Mouse (Mus musculus) MEL (cell line): Measurements from ENCODE around the gene Scn11a. TPM values are rescaled to one million over a fixed set of nuclear protein-coding genes. Genes with fewer than 3 reads are reported as not detected.

Source experiments
- DNase-seq: peaks from one replicate; pipeline ENCODE4 v3.0.0; 2011; ENCODE audit warnings: low read depth, low spot score
- H3K27ac ChIP-seq: 2 replicates; pipeline ENCODE4 v1.5.1; 2012; ENCODE audit warnings: low read depth, mild to moderate bottlenecking, control low read depth, low read length, moderate library complexity; ENCODE audit not compliant: control insufficient read depth
- H3K27me3 ChIP-seq, 2 experiments: fragments of 150-350 bp in 1 of 2; sonication (generic) in 1 of 2; 2 replicates each; pipeline ENCODE4 v1.6.1; 2012; ENCODE audit warnings: low read length in 2 of 2, mild to moderate bottlenecking in 2 of 2, improper control_type of control experiment in 1 of 2, moderate library complexity in 1 of 2; ENCODE audit not compliant: insufficient read depth in 2 of 2, control insufficient read depth in 1 of 2
- H3K36me3 ChIP-seq, 2 experiments: 2 replicates each; pipeline ENCODE4 v1.6.1; 2012 to 2014; ENCODE audit warnings: low read length in 2 of 2, improper control_type of control experiment in 1 of 2, inconsistent platforms in 1 of 2, mild to moderate bottlenecking in 1 of 2; ENCODE audit not compliant: insufficient read depth in 2 of 2, control insufficient read depth in 1 of 2
- H3K4me1 ChIP-seq, 2 experiments: fragments of 150-350 bp in 1 of 2; sonication (generic) in 1 of 2; 2 replicates each; pipeline ENCODE4 v1.6.1; 2012; ENCODE audit warnings: low read length in 2 of 2, improper control_type of control experiment in 1 of 2, mild to moderate bottlenecking in 1 of 2; ENCODE audit not compliant: insufficient read depth in 2 of 2, control insufficient read depth in 1 of 2
- H3K4me3 ChIP-seq, 2 experiments: fragments of 150-350 bp in 1 of 2; sonication (generic) in 1 of 2; 2 replicates each; pipeline ENCODE4 v1.5.1; 2012; ENCODE audit warnings: low read depth in 2 of 2, low read length in 2 of 2, mild to moderate bottlenecking in 2 of 2, moderate library complexity in 2 of 2, control low read depth in 1 of 2, improper control_type of control experiment in 1 of 2; ENCODE audit not compliant: control insufficient read depth in 1 of 2, insufficient read depth in 1 of 2
- H3K79me2 ChIP-seq: 2 replicates; pipeline ENCODE4 v1.6.1; 2012; ENCODE audit warnings: mild to moderate bottlenecking, low read length, moderate library complexity; ENCODE audit not compliant: control insufficient read depth, poor library complexity, insufficient read depth
- H3K9ac ChIP-seq: 2 replicates; pipeline ENCODE4 v1.6.1; 2012; ENCODE audit warnings: low read depth, mild to moderate bottlenecking, control low read depth, low read length, moderate library complexity; ENCODE audit not compliant: control insufficient read depth, poor library complexity, severe bottlenecking
- H3K9me3 ChIP-seq: fragments of 150-350 bp; sonication (generic); replicated peaks from 2 replicates; pipeline ENCODE4 v1.6.1; 2012; ENCODE audit warnings: mild to moderate bottlenecking, low read length, improper control_type of control experiment, moderate library complexity; ENCODE audit not compliant: insufficient read depth
- BHLHE40 ChIP-seq: IDR thresholded peaks from 2 replicates; pipeline ENCODE4 v1.6.1; 2012; ENCODE audit warnings: low read depth, mild to moderate bottlenecking, inconsistent platforms, low read length, improper control_type of control experiment, borderline replicate concordance
- CHD1 ChIP-seq: IDR thresholded peaks from 2 replicates; pipeline ENCODE4 v1.6.1; 2012; ENCODE audit warnings: low read depth, mild to moderate bottlenecking, inconsistent platforms, low read length, improper control_type of control experiment
- CTCF ChIP-seq, 3 experiments: IDR thresholded peaks in 2 of 3; conservative IDR thresholded peaks in 1 of 3; 2 replicates each; pipeline ENCODE4 v1.5.1; 2011 to 2012; ENCODE audit warnings: low read length in 3 of 3, low read depth in 2 of 3, mild to moderate bottlenecking in 2 of 3, improper control_type of control experiment in 1 of 3, inconsistent platforms in 1 of 3, mixed read lengths in 1 of 3, moderate library complexity in 1 of 3; ENCODE audit not compliant: control insufficient read depth in 1 of 3, insufficient read depth in 1 of 3, poor library complexity in 1 of 3, severe bottlenecking in 1 of 3
- EP300 ChIP-seq, 2 experiments: IDR thresholded peaks; 2 replicates each; pipeline ENCODE4 v1.6.1; 2011; ENCODE audit warnings: improper control_type of control experiment in 2 of 2, low read length in 2 of 2, low read depth in 1 of 2, mild to moderate bottlenecking in 1 of 2
- HCFC1 ChIP-seq: IDR thresholded peaks from 2 replicates; pipeline ENCODE4 v1.6.1; 2012; ENCODE audit warnings: low read depth, mild to moderate bottlenecking, inconsistent platforms, low read length, improper control_type of control experiment, moderate library complexity
- JUND ChIP-seq: IDR thresholded peaks from 2 replicates; pipeline ENCODE4 v1.6.1; 2011; ENCODE audit warnings: low read depth, mild to moderate bottlenecking, improper control_type of control experiment, low read length
- KAT2A ChIP-seq: conservative IDR thresholded peaks from 2 replicates; pipeline ENCODE4 v1.6.1; 2012; ENCODE audit warnings: low read depth, low read length, improper control_type of control experiment, inconsistent platforms
- MAFK ChIP-seq: IDR thresholded peaks from 2 replicates; pipeline ENCODE4 v1.6.1; 2011; ENCODE audit warnings: low read depth, mild to moderate bottlenecking, low read length, improper control_type of control experiment, borderline replicate concordance
- MAZ ChIP-seq: IDR thresholded peaks from 2 replicates; pipeline ENCODE4 v1.6.1; 2012; ENCODE audit warnings: low read depth, mild to moderate bottlenecking, inconsistent platforms, low read length, improper control_type of control experiment
- MYB ChIP-seq: IDR thresholded peaks from 2 replicates; pipeline ENCODE4 v1.6.1; 2011; ENCODE audit warnings: mild to moderate bottlenecking, low read depth, low read length, improper control_type of control experiment
- MYC ChIP-seq: IDR thresholded peaks from 2 replicates; pipeline ENCODE4 v1.6.1; 2011; ENCODE audit warnings: low read depth, mild to moderate bottlenecking, low read length, improper control_type of control experiment, moderate library complexity
- POLR2A ChIP-seq, 2 experiments: IDR thresholded peaks; 2 replicates each; pipeline ENCODE4 v1.6.1; 2011 to 2012; ENCODE audit warnings: low read length in 2 of 2, mild to moderate bottlenecking in 2 of 2, control low read depth in 1 of 2, improper control_type of control experiment in 1 of 2, low read depth in 1 of 2, moderate library complexity in 1 of 2; ENCODE audit not compliant: control insufficient read depth in 1 of 2, insufficient read depth in 1 of 2, poor library complexity in 1 of 2
- SIN3A ChIP-seq: IDR thresholded peaks from 2 replicates; pipeline ENCODE4 v1.6.1; 2012; ENCODE audit warnings: low read length, improper control_type of control experiment, inconsistent platforms
- TAL1 ChIP-seq: IDR thresholded peaks from 2 replicates; pipeline ENCODE4 v1.6.1; 2012; ENCODE audit warnings: mild to moderate bottlenecking, inconsistent platforms, low read length, moderate library complexity, mixed read lengths
- UBTF ChIP-seq: IDR thresholded peaks from 2 replicates; pipeline ENCODE4 v1.6.1; 2012; ENCODE audit warnings: low read depth, mild to moderate bottlenecking, inconsistent platforms, low read length, improper control_type of control experiment, moderate library complexity, borderline replicate concordance; ENCODE audit not compliant: insufficient read depth
- USF1 ChIP-seq: IDR thresholded peaks from 2 replicates; pipeline ENCODE4 v1.6.1; 2014; ENCODE audit warnings: low read depth, mild to moderate bottlenecking, inconsistent platforms, low read length, improper control_type of control experiment, moderate library complexity
- ZC3H11A ChIP-seq: IDR thresholded peaks from 2 replicates; pipeline ENCODE4 v1.6.1; 2012; ENCODE audit warnings: low read depth, mild to moderate bottlenecking, inconsistent platforms, low read length, improper control_type of control experiment
- polyA plus RNA-seq, 2 experiments: library from polyadenylated mRNA; stranded (reverse) in 1 of 2; unstranded in 1 of 2; fragments of >175 nt in 1 of 2; fragments of >200 nt in 1 of 2; gene quantifications; 2 replicates each; pipeline versions ENCODE4 v1.2.1 to v1.2.4; 2012; ENCODE audit warnings: low replicate concordance in 2 of 2, low read depth in 1 of 2; ENCODE audit not compliant: insufficient read length in 2 of 2, insufficient read depth in 1 of 2, missing spikeins in 1 of 2
- total RNA-seq: library from RNA; depleted of rRNA; stranded (reverse); fragments of 300-350 nt; gene quantifications from 2 replicates; pipeline ENCODE4 v1.2.3, GENCODE M21; 2012

Scn11a gene
- total and polyA plus RNA-seq, 3 experiments: 0.04 to 0.15 TPM; not detected in 1

DNA sequence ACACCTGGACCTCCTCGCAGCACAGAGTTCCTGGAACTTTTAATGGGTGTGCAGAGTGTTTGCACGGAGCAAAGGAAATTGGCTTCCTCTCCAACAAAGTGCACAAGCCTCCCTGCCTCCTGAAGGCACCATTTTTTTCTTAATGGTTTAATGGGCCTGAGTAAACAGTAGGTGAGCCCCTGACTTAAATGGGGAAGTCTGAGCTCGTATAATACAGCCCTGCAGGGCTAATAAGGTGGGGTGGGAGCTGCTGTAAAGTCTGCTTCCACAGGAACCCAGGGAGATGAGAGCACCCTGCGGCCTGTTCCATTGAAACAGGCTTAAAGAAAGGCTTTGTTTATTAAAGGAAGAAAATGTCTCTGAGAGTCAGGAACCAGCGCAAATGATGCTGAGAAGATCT, 19.5 kb upstream of the Scn11a start:
- no peak overlapping the region for H3K4me3 ChIP-seq
- TF ChIP-seq TAL1 (no peak), UBTF (no peak), BHLHE40 (no peak), POLR2A (IDR thresholded peaks at IDR 0.05; ENCODE audit: control insufficient read depth in 1 of 2, insufficient read depth in 1 of 2, low read depth in 1 of 2, low read length in 2 of 2, poor library complexity in 1 of 2) (no peak), HCFC1 (no peak), KAT2A (no peak), CHD1 (no peak), MYB (no peak), CTCF (IDR thresholded peaks at IDR 0.05 in 2 of 3, conservative IDR thresholded peaks at IDR 0.05 in 1 of 3; ENCODE audit: control insufficient read depth in 1 of 3, insufficient read depth in 1 of 3, low read depth in 2 of 3, low read length in 3 of 3, poor library complexity in 1 of 3, severe bottlenecking in 1 of 3) (no peak), USF1 (no peak), SIN3A (no peak), JUND (no peak), EP300 (IDR thresholded peaks at IDR 0.05; ENCODE audit: low read depth in 1 of 2, low read length in 2 of 2) (no peak), MYC (no peak), ZC3H11A (no peak), MAFK (no peak)
- TF ChIP-seq, all 39 proteins: peak for 0
- Histone ChIP-seq H3K79me2 (no peaks in the 10 kb centered on the region), H3K36me3 (no peaks in the 10 kb centered on the region), H3K9ac (no peak overlapping the region), H3K27ac (no peak overlapping the region), H3K4me1 (no peaks in the 10 kb centered on the region), H3K27me3 (no peaks in the 10 kb centered on the region), H3K9me3 (no peaks in the 10 kb centered on the region)
- no peak for DNase-seq

GRCm38 (mm10) chr9:119843549-119843948, 18.3 kb upstream of the Scn11a start:
- Histone ChIP-seq H3K36me3 (no peaks in the 10 kb centered on the region), H3K9ac (no peak overlapping the region), H3K79me2 (no peaks in the 10 kb centered on the region), H3K4me1 (no peaks in the 10 kb centered on the region), H3K4me3 (no peak overlapping the region), H3K27ac (no peak overlapping the region), H3K9me3 (no peaks in the 10 kb centered on the region), H3K27me3 (no peaks in the 10 kb centered on the region)
- DNase-seq: peak; percentile 6
- TF ChIP-seq MAZ: no peak
